Mouse (Mus musculus): Measurements from ENCODE around the gene Jmjd1c. TPM values are rescaled to one million over a fixed set of nuclear protein-coding genes. Genes with fewer than 3 reads are reported as not detected.

The Jmjd1c gene
- total RNA-seq, 1 experiment = 93.0 TPM

DNA sequence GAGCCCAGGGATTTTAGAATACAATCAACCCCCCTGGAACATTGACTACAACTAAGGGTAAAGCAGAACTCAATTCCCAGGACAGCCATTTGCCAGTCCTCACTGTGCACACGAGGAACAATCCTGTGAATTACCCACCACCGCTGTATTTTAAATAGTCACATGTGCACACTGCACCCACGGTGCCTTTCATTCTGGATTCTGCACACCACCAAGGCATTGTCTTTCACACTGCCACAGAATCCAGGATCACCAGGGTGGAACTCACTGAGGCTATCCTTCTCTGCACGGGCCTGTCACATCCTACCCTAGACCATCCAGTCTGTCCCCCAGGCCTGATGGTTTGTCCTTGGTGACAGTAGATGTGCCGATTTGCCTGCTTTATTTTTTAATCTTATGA is 30.0 kb upstream of the Jmjd1c start:
- H3K27ac ChIP-seq (ENCODE audit: insufficient read depth, low read depth, low read length, poor library complexity, severe bottlenecking) = no peak overlapping the region

GRCm38 (mm10) chr10:67066421-67066820 is 29.5 kb upstream of the Jmjd1c start:
- Histone ChIP-seq H3K36me3 (ENCODE audit: control insufficient read depth, insufficient read depth, low read length, poor library complexity, severe bottlenecking) (no peaks in the 10 kb centered on the region), H3K4me1 (ENCODE audit: control insufficient read depth in 2 of 2, insufficient read depth in 2 of 2, low read length in 2 of 2, poor library complexity in 1 of 2) (peaks cover 4 to 5% of the 10 kb centered on the region in 2 experiments; a peak in 2 of 4 replicates), H3K27ac (ENCODE audit: insufficient read depth, low read depth, low read length, poor library complexity, severe bottlenecking) (no peak overlapping the region), H3K9me3 (ENCODE audit: control insufficient read depth, insufficient read depth, low read depth, low read length) (no peaks in the 10 kb centered on the region), H3K4me3 (ENCODE audit: insufficient read depth in 1 of 2, low read depth in 1 of 2, low read length in 2 of 2, poor library complexity in 1 of 2, severe bottlenecking in 1 of 2) (no peak overlapping the region), H3K9ac (ENCODE audit: insufficient read depth, low read depth, low read length, poor library complexity, severe bottlenecking) (no peak overlapping the region)
- DNase-seq (ENCODE audit: low read depth, low spot score) = no peak
- no peak for TF ChIP-seq ZNF384 (IDR thresholded peaks at IDR 0.05; ENCODE audit: low read depth, low read length)
- TF ChIP-seq ZC3H11A (IDR thresholded peaks at IDR 0.05; ENCODE audit: borderline replicate concordance, low read depth, low read length) = no peak
- TF ChIP-seq MAFK (IDR thresholded peaks at IDR 0.05; ENCODE audit: insufficient read depth, low read depth, low read length) = no peak
- no peak for TF ChIP-seq HCFC1 (IDR thresholded peaks at IDR 0.05; ENCODE audit: borderline replicate concordance, insufficient read depth, low read length)
- in situ Hi-C loops (cut with MboI; ENCODE audit: low sequenced_read_pairs in 2 of 2, unreplicated experiment in 2 of 2) = no loop called here

More for the DNA sequence above, 30.0 kb upstream of the Jmjd1c start:
- TF ChIP-seq CHD2 (IDR thresholded peaks at IDR 0.05; ENCODE audit: low read depth, low read length) (no peak), MAFK (IDR thresholded peaks at IDR 0.05; ENCODE audit: insufficient read depth, low read depth, low read length) (no peak), ZNF384 (IDR thresholded peaks at IDR 0.05; ENCODE audit: low read depth, low read length) (no peak), HCFC1 (IDR thresholded peaks at IDR 0.05; ENCODE audit: borderline replicate concordance, insufficient read depth, low read length) (no peak), ZC3H11A (IDR thresholded peaks at IDR 0.05; ENCODE audit: borderline replicate concordance, low read depth, low read length) (no peak)
- no peak overlapping the region for H3K4me3 ChIP-seq (ENCODE audit: insufficient read depth in 1 of 2, low read depth in 1 of 2, low read length in 2 of 2, poor library complexity in 1 of 2, severe bottlenecking in 1 of 2)
- in situ Hi-C loops (cut with MboI; ENCODE audit: low sequenced_read_pairs in 2 of 2, unreplicated experiment in 2 of 2) = no loop called here
- H3K36me3 ChIP-seq (ENCODE audit: control insufficient read depth, insufficient read depth, low read length, poor library complexity, severe bottlenecking) = no peaks in the 10 kb centered on the region
- no peak overlapping the region for H3K9ac ChIP-seq (ENCODE audit: insufficient read depth, low read depth, low read length, poor library complexity, severe bottlenecking)
- H3K9me3 ChIP-seq (ENCODE audit: control insufficient read depth, insufficient read depth, low read depth, low read length) = no peaks in the 10 kb centered on the region
- DNase-seq (ENCODE audit: low read depth, low spot score) = no peak
- peaks cover 5% of the 10 kb centered on the region in 2 experiments; a peak in 2 of 4 replicates for H3K4me1 ChIP-seq (ENCODE audit: control insufficient read depth in 2 of 2, insufficient read depth in 2 of 2, low read length in 2 of 2, poor library complexity in 1 of 2)

GRCm38 (mm10) chr10:67069013-67069412 is 26.9 kb upstream of the Jmjd1c start:
- H3K9ac ChIP-seq (ENCODE audit: insufficient read depth, low read depth, low read length, poor library complexity, severe bottlenecking) = no peak overlapping the region
- in situ Hi-C loops (cut with MboI; ENCODE audit: low sequenced_read_pairs in 2 of 2, unreplicated experiment in 2 of 2) = no loop called here
- H3K9me3 ChIP-seq (ENCODE audit: control insufficient read depth, insufficient read depth, low read depth, low read length) = no peaks in the 10 kb centered on the region
- no peaks in the 10 kb centered on the region for H3K36me3 ChIP-seq (ENCODE audit: control insufficient read depth, insufficient read depth, low read length, poor library complexity, severe bottlenecking)
- TF ChIP-seq ZC3H11A (IDR thresholded peaks at IDR 0.05; ENCODE audit: borderline replicate concordance, low read depth, low read length) (no peak), MAFK (IDR thresholded peaks at IDR 0.05; ENCODE audit: insufficient read depth, low read depth, low read length) (no peak), HCFC1 (IDR thresholded peaks at IDR 0.05; ENCODE audit: borderline replicate concordance, insufficient read depth, low read length) (no peak), ZNF384 (IDR thresholded peaks at IDR 0.05; ENCODE audit: low read depth, low read length) (no peak), CHD2 (IDR thresholded peaks at IDR 0.05; ENCODE audit: low read depth, low read length) (no peak)
- no peak overlapping the region for H3K27ac ChIP-seq (ENCODE audit: insufficient read depth, low read depth, low read length, poor library complexity, severe bottlenecking)
- peaks cover 3 to 6% of the 10 kb centered on the region in 2 experiments; a peak in 3 of 4 replicates for H3K4me1 ChIP-seq (ENCODE audit: control insufficient read depth in 2 of 2, insufficient read depth in 2 of 2, low read length in 2 of 2, poor library complexity in 1 of 2)
- no peak overlapping the region for H3K4me3 ChIP-seq (ENCODE audit: insufficient read depth in 1 of 2, low read depth in 1 of 2, low read length in 2 of 2, poor library complexity in 1 of 2, severe bottlenecking in 1 of 2)
- no peak for DNase-seq (ENCODE audit: low read depth, low spot score)

- Histone ChIP-seq H3K36me3 (ENCODE audit: control insufficient read depth, insufficient read depth, low read length, poor library complexity, severe bottlenecking) (no peaks in the 10 kb centered on the region), H3K4me1 (ENCODE audit: control insufficient read depth in 2 of 2, insufficient read depth in 2 of 2, low read length in 2 of 2, poor library complexity in 1 of 2) (peaks cover 3 to 6% of the 10 kb centered on the region in 2 experiments; a peak in 3 of 4 replicates), H3K9me3 (ENCODE audit: control insufficient read depth, insufficient read depth, low read depth, low read length) (no peaks in the 10 kb centered on the region), H3K4me3 (ENCODE audit: insufficient read depth in 1 of 2, low read depth in 1 of 2, low read length in 2 of 2, poor library complexity in 1 of 2, severe bottlenecking in 1 of 2) (no peak overlapping the region), H3K9ac (ENCODE audit: insufficient read depth, low read depth, low read length, poor library complexity, severe bottlenecking) (no peak overlapping the region), H3K27ac (ENCODE audit: insufficient read depth, low read depth, low read length, poor library complexity, severe bottlenecking) (no peak overlapping the region)
- TF ChIP-seq ZNF384 (IDR thresholded peaks at IDR 0.05; ENCODE audit: low read depth, low read length) (no peak), CHD2 (IDR thresholded peaks at IDR 0.05; ENCODE audit: low read depth, low read length) (no peak)
- in situ Hi-C loops (cut with MboI; ENCODE audit: low sequenced_read_pairs in 2 of 2, unreplicated experiment in 2 of 2) = no loop called here
- no peak for DNase-seq (ENCODE audit: low read depth, low spot score)
Measured at GRCm38 (mm10) chr10:67071389-67071788, 24.5 kb upstream of the Jmjd1c start.

DNA sequence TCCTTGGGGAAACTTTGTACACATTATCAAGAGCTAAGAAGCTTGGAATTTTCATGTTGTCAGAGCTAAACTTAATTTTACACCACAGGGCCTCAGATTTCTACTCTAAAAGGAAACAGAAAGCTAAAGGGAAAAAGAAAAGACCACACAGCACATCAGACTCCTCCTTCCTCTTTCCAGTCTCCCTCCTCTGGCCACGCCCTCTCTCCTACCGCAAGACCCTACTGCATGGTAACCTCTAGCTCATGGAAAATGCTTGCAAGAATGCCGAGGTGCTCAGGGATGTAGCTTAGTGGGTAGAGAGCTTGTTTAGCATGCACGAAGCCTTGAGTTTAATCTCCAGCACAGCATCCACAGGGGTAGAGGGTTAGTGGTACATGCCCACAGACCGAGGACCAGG is 24.0 kb upstream of the Jmjd1c start:
- Histone ChIP-seq H3K4me3 (ENCODE audit: insufficient read depth in 1 of 2, low read depth in 1 of 2, low read length in 2 of 2, poor library complexity in 1 of 2, severe bottlenecking in 1 of 2) (no peak overlapping the region), H3K36me3 (ENCODE audit: control insufficient read depth, insufficient read depth, low read length, poor library complexity, severe bottlenecking) (no peaks in the 10 kb centered on the region), H3K9ac (ENCODE audit: insufficient read depth, low read depth, low read length, poor library complexity, severe bottlenecking) (no peak overlapping the region), H3K27ac (ENCODE audit: insufficient read depth, low read depth, low read length, poor library complexity, severe bottlenecking) (no peak overlapping the region), H3K4me1 (ENCODE audit: control insufficient read depth in 2 of 2, insufficient read depth in 2 of 2, low read length in 2 of 2, poor library complexity in 1 of 2) (peaks cover 3 to 6% of the 10 kb centered on the region in 2 experiments; a peak in 3 of 4 replicates), H3K9me3 (ENCODE audit: control insufficient read depth, insufficient read depth, low read depth, low read length) (no peaks in the 10 kb centered on the region)
- in situ Hi-C loops (cut with MboI; ENCODE audit: low sequenced_read_pairs in 2 of 2, unreplicated experiment in 2 of 2) = no loop called here
- no peak for DNase-seq (ENCODE audit: low read depth, low spot score)
- TF ChIP-seq MAFK (IDR thresholded peaks at IDR 0.05; ENCODE audit: insufficient read depth, low read depth, low read length) (no peak), ZNF384 (IDR thresholded peaks at IDR 0.05; ENCODE audit: low read depth, low read length) (no peak), CHD2 (IDR thresholded peaks at IDR 0.05; ENCODE audit: low read depth, low read length) (no peak), ZC3H11A (IDR thresholded peaks at IDR 0.05; ENCODE audit: borderline replicate concordance, low read depth, low read length) (no peak), HCFC1 (IDR thresholded peaks at IDR 0.05; ENCODE audit: borderline replicate concordance, insufficient read depth, low read length) (no peak)
